Mouse (Mus musculus): ENCODE results near the gene Chchd6.

DNA sequence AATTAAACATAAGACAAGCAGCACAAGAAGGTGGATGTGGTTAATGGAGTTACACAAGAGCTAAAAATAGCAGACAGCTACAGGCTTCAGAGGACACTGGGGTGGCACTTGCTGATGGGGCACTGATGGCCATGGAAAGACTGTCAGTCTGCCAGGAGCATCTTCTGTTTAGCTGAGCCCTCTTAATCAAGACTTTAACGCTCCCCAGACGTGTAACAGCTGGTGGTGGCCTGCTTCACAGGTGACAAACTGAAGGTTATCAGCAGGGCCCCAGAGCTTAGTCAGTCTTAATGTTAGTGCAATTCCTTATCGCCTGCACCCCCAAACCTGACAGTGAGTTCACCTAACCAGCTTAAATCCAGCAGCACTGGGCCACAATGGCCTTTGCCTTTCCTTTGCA, 46.3 kb downstream of the Chchd6 start:
- TF ChIP-seq POLR2A (IDR thresholded peaks at IDR 0.05; ENCODE audit: insufficient read depth, low read depth, low read length) (no peak), CTCF (IDR thresholded peaks at IDR 0.05) (no peak), EP300 (IDR thresholded peaks at IDR 0.05; ENCODE audit: insufficient read depth, low read depth, low read length) (no peak)

Data from heart, adult 2 months (tissue).